Mouse (Mus musculus): ENCODE data around the gene Mta2. TPM values are rescaled to one million over a fixed set of nuclear protein-coding genes. Genes with fewer than 3 reads are reported as not detected.
"Not testable (repeated sequence)": the region's sequence is repeated elsewhere in the genome, so short reads cannot be mapped to it uniquely, and the experiment has no call there.

The Mta2 gene
- polyA plus RNA-seq, 2 experiments from 2014 or later, result 58.5 to 101 TPM

GRCm38 (mm10) chr19:8967373-8967743 lies 25.7 kb downstream of the Mta2 start:
- ATAC-seq, result no peak

GRCm38 (mm10) chr19:8967893-8968292 lies 26.2 kb downstream of the Mta2 start:
- no peak for ATAC-seq

DNA sequence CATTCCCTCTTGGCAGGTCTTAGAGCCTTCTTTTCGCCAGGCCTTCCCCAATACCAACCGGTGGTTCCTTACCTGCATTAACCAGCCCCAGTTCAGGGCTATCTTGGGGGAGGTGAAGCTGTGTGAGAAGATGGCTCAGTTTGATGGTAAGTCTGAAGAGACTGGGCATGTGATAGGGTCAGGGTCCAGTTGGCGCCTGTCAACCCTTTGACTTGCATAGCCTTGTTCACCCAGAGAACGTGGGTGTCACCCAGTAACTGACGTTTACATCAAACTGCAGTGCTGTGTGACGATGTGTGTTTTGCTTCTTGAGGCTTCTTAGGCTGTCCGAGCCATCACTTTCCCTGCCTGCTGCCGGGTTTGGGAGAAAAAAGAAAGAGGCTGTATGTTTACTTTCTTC lies 30.8 kb downstream of the Mta2 start:
- not testable (repeated sequence) for ATAC-seq

GRCm38 (mm10) chr19:8974638-8975037 lies 33.0 kb downstream of the Mta2 start:
- no peak for ATAC-seq

DNA sequence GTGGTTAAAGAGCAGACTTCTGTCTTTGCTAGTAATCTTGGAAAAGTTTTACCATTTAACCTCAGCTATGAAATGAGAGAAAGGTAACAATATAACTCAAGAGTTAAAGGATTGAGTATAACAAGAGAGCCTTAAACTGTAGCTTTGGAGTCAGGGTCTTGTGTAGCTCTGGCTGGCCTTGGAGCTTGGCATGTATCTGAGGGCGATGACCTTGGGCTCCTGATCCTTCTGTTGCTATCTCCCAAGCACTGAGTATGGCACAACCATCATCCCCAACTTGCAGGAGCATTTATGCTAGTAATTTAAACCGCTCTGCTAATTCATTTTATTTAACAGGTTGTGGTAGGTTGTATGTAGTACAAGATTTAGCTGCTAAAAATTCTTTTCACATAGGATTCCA lies 33.8 kb downstream of the Mta2 start:
- ATAC-seq, result no peak

DNA sequence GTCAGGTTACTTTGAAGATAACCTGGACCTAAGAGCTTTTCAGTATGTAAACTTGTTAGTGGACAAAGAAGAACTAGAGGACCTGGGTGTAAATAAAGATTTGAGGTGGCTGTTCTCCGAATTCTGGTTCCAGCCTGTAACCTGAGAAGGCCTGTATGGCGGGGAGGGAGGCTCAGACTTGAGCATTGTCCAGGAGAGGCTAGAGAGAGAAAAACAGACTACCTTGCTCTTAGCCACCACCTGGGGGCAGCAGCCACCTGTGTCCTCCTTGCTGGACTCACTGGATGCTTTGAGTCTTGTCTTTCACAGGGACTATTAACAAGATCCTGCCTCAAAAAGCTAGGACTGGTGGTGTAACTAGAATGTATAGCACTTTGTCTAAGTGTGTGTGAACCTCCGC lies 34.9 kb downstream of the Mta2 start:
- peak; percentile 76 for ATAC-seq

DNA sequence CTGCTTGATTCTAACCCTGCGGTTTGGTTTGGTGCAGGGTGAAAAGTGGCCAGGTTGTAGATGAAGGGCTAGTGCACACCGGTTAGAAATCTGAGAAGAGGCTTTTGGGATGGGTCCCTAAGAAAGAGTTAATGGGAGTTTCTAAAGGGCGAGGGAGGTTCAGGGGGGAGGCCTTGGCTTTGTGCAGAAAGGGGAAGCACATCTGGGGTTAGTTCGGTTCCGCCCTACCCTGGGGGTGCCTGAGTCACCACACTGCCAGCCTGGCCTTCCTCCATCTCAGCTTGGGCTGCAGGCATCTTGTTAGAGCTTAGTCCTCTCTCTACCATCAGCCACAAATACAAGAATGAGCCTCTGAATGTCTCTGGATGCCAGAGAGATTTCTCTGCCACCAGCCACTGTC lies 39.1 kb downstream of the Mta2 start:
- ATAC-seq, result no peak

- no peak for ATAC-seq
Measured at GRCm38 (mm10) chr19:8981450-8982168, 39.9 kb downstream of the Mta2 start.

DNA sequence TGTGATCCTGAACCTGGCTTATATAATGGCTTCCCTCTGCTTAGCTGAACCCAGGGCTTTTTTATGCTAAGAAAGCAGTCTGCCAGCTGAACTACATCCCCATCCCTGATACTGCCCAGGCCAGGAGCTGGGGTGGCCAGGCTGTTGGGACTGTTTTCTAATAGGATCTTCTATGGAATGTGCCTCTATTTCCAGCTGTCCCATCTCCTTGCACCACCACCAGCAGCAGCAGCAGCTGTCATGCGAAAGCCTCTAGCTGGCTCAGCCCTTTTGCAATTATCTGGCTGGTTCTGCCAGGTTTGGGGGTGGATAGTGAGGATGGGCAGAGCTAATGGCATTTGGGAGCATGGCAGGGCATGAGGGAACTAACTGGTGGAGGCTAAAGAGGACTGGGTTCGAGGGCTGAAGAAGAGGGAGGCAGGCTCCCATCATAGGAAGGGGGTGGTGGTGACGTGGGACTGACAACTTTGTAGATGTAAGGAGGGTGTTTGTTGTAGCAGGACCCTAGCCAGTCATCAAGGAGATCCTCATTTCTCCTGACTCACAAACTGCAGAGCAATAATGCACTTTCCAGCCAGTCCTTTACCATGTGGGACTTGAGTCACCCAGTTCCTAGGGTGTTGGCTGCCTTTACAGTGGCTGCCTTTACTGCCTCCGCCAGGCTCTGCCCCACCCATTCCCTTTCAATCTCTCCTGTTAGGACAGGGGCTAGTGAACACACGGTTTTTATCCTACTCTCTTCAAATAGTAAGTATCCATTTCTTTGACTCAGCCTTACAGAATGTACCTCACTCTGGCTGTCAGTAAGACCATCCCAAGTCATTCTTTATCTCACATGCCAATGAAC lies 40.9 kb downstream of the Mta2 start:
- no peak for ATAC-seq

DNA sequence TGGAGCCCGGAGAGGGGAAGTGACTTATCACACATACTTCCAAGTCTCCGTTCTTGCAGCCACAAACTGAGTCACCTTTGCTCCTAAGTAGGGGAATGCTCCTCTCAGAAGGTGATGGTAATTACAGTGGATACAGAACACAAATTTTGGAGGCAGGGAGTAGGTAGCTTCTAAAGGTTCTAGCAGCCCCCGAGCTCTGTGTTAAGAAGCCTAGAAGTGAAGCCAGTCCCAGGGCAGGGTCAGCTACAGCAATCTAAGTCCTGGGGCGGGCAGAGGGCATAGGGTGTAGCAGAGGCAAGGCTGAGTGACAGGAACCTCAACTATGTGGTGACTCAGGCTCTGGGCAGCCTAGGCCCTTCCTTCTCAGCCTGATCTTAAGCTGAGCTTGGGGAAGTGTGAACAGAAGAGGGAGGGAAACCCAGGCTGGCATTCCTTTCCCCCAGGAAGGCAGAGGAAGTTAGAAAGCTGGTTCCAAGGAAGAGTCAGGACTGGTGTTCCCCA lies 41.5 kb downstream of the Mta2 start:
- no peak for ATAC-seq

DNA sequence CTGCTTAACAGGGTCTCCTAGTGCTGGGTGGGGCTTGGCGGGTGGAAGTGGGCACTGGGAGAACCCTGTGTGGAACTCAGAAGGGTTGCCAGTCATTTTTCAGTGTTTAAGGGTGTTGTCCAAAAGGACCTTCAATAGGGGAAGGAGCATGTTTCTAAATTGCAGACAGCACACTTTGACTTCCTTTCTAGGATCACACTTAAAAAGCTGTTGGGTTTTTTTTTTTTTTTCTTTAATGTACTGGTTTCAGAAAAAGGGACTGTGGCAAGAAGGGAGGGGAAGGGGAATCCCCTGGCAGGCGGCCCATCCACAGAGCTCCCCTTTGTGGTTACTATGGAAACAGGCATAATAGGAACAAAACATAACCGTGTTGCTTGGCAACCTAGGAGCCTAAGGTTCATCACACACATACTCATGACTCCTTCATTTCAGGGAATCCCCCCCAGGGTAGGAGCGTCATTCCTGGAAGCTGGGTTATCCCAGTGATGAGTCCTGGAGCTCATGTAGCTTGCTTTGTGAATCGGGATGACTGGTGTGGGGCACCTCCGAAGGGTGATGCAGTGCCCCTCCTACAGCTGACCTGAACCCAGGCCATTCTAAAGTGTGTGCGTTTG lies 42.7 kb downstream of the Mta2 start:
- peak; percentile 90 for ATAC-seq

GRCm38 (mm10) chr19:8985891-8986290 lies 44.2 kb downstream of the Mta2 start:
- ATAC-seq, result no peak

DNA sequence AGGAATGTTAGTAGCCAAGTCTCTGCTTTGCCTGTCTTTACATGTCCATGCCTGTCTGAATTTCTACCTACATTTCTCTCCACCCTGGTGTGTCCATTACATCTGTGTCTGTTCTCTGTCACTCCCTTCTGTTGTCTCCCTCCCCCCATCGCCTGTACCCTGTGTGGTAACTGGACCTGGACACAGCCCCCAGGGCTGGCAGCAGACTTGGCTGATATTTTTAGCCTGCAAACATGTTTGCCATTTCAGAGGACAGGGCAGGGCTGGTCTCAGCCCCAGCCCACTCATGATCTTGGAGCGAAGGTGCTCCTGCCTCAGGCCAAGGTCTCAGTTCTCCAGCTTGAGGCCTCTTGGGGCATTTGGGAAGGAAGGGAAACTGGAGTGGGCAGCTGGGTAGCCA lies 46.1 kb downstream of the Mta2 start:
- ATAC-seq, result no peak

DNA sequence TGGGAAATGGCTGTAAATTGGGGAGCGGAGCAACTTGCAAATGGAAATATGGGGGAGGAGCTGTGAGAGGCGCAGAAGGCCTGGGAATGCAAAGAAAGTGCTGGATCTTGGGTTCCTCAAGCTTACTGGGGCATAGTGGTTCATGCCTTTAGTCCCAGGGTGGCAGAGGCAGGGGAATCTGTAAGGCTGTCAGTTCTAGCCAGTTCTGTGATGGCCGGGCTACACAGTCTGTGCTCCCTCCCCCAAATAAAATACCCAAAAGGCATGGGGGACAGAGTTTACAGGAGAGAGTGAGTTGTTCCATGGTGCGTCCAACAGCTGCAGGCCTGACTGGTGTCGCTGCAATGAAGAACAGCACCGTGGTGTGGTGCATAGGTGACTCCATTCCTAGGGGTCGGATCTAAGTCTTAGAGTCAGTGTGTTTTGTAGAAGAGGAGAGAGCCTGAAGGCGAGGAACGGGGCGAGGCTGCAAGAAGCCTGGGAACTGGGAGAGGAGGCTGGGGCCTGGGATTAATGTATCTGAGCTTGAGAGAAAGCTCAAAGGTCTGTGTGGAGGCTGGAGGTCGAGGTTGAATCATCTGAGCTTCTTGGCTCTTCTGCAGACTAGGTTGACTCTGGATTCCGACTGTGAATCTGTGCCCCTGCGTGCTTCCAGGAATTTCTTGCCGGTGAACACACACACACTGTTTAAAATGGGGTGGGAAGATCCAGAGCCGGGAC lies 46.8 kb downstream of the Mta2 start:
- no peak for ATAC-seq

DNA sequence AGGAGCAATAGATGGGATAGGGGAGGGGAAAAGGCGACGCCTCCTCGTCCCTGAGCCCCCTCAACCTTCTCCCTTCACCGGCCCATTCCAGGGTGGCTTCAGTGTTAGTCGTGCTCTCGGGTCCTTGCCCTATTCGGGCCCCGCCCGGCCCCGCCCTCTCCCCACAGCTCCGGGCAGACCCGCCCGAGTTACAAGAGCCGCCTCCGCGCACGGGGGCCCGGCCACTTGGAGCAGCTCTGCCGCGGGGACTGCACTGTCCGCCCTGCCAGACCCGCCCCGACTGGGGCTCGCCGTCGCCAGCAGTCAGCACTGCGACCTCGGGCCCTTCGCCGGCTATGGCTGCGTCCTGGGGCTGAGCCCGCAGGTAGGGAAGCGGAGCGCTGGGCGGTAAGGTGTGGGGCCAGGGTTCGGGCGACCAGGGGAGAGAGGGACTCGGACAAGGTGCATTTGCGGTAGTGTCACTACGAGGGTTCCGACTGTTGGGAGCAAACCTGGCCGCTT lies 47.4 kb downstream of the Mta2 start, which contains the start of gene Ahnak:
Gene Ahnak (plus strand): TSS at position 219 of the 501 bp plus-strand sequence.
- no peak for ATAC-seq

- peak; percentile 47 for ATAC-seq
Measured at GRCm38 (mm10) chr19:8989567-8990431, 48.1 kb downstream of the Mta2 start.

DNA sequence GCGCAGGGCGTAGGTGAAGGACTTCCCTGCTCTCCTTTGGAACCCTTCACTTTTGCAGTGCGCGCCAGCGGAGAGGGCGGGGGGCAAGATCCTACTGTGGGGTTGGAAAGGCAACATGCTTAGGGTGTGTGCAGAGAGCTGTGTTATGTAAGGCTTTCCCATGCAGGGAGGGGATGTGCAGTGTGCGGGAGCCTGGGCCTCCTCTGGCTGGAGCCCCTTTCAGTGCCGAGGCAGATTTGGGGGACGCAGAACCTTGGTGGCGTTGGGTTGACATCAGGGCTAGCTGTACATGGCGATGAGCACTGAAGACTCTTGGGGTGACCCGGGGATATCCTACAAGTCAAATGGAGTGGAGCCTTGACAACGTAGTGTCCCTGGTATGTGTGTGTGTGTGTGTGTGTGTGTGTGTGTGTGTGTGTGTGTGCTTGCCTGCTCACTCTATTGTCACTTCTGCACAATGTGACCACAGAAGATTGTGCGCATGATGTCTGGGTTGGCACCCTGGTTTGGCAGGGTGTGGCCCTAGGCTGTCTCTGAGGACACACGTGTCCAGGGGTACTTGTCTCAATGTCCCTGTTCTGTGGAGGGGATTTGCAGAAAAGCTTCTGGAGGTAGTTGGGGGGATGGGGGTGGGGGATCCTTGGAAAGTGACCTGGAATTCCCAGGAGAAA lies 48.9 kb downstream of the Mta2 start:
- peak; percentile 15 for ATAC-seq

GRCm38 (mm10) chr19:8991245-8991870 lies 49.7 kb downstream of the Mta2 start:
- ATAC-seq, result no peak

DNA sequence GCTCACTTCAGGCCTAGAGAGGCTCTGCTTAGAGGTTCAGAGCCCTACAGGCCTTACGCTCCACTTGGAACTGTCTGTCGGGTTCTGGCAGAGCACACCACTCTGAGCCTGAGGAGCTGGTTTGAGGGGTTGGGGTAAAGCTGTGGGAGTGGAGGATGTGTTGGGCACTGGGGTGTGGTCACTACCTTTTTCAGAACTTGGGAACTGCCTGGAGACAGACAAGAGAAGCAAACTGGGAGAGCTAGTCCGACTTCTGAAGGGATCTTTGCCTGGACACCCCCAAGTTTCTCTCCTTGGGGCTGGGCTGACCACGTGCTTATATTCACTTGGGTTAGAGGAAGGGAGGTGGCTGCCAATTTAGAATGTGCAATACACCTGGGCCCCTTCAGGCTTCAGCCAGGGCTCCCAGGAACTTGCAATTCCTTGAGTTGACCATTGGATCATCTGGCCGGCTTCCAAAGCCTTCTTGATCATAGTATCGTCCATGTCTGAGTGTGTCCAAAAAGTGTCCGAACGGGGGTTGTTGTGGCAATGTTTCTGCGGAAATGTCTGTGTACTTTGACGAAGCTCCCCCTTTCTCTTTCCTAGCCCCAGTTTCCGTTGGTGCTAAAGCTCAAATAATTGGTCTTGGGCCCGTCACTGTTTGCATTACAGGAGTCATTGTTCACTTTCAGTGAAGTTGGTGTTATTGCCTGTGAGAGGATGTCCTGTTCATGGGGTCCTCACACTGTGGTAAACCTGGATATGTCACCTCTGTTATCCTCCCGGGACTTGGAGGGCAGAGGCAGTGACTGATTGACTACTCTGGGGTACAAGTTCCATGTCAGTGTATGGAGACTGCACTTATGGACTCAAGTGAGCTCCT lies 50.4 kb downstream of the Mta2 start:
- ATAC-seq, result no peak

All from activated CD4-positive, CD25-positive, alpha-beta regulatory T cell, adult 4 months (primary cell).